ENCODE assay signal across 14 mouse cellular contexts in the genomic region with DNA sequence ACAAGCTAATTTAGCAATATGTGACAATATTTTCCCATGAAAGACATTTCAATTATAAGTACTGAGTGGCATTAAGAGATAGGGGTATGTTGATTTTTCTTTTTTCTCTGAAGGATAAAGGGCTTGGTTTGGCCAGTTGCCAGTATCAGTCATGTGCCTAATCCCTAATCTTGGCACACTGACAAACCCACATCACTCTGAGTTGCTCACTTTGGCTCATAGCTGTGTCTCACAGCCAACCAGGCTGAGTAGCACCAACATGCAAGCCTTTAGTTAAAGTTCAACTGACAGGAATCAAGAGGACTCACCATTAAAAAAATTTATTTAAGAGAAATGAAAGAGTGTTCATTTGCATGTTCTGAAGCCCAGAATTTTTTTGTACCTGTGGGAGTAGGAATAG.
A peak's percentile ranks its signal among the peaks of the same experiment; 100 is the strongest.
DNase-seq lines count a peak whose midpoint lies in the region; ATAC-seq lines count a peak whose summit lies in the region.
"Had no signal": no experiment of that assay in that cellular context is flagged by ENCODE, and none has a peak within 500 bp of the region (broad histone marks: within the 10 kb centered on the region; RNA-seq: fewer than 3 reads in every experiment).

No protein-coding gene starts in this region.

- DNase-seq in adrenal gland, adult 2 months: peak; percentile 2
- no peak for DNase-seq in adrenal gland, adult 8-10 months
- DNase-seq in kidney, adult 8-10 months: peak; percentile 2 to 4
- peak; percentile 1 for DNase-seq in 416B (ENCODE audit: low read depth)
- peak; percentile 81 for DNase-seq in forebrain, embryonic 14.5 days (ENCODE audit: low spot score)
- DNase-seq in urinary bladder, adult 18-20 months (ENCODE audit: low spot score in 2 of 2): no peak
- no peak for DNase-seq in right cerebral cortex, postnatal 36 days (ENCODE audit: low spot score in 2 of 2)
- DNase-seq: cerebellum, adult 9-10 months; gastrocnemius, adult 2 months; heart, adult 18-20 months; heart, postnatal 10 days had no signal

- no peak overlapping the region for H3K27ac ChIP-seq in kidney, embryonic 15.5 days
- H3K27ac ChIP-seq in forebrain, embryonic 14.5 days (ENCODE audit: low read depth, low read length): no peak overlapping the region
- H3K27ac ChIP-seq: gastrocnemius, adult 2 months; neural tube, embryonic 13.5 days had no signal

- no peaks in the 10 kb centered on the region for H3K36me3 ChIP-seq in kidney, embryonic 15.5 days
- H3K36me3 ChIP-seq in forebrain, embryonic 14.5 days (ENCODE audit: control insufficient read depth, insufficient read depth, low read length): no peaks in the 10 kb centered on the region
- H3K36me3 ChIP-seq: neural tube, embryonic 13.5 days had no signal

- ATAC-seq in kidney, embryonic 15.5 days (replicated peaks; ENCODE audit: low FRiP score): no peak
- ATAC-seq in forebrain, embryonic 14.5 days: peak; percentile 89
- ATAC-seq: lung, postnatal 0 days had no signal

- H3K9me3 ChIP-seq in kidney, embryonic 15.5 days (replicated peaks): no peaks in the 10 kb centered on the region
- no peaks in the 10 kb centered on the region for H3K9me3 ChIP-seq in forebrain, embryonic 14.5 days (replicated peaks; ENCODE audit: control insufficient read depth, low read length)
- H3K9me3 ChIP-seq: neural tube, embryonic 13.5 days had no signal

- no peak overlapping the region for H3K4me2 ChIP-seq in kidney, embryonic 15.5 days
- H3K4me2 ChIP-seq in forebrain, embryonic 14.5 days (ENCODE audit: low read length): no peak overlapping the region
- H3K4me2 ChIP-seq: neural tube, embryonic 13.5 days had no signal

- no peaks in the 10 kb centered on the region for H3K4me1 ChIP-seq in kidney, embryonic 15.5 days
- H3K4me1 ChIP-seq in forebrain, embryonic 14.5 days (ENCODE audit: control insufficient read depth, insufficient read depth, low read length): no peaks in the 10 kb centered on the region
- H3K4me1 ChIP-seq: neural tube, embryonic 13.5 days had no signal

- H3K9ac ChIP-seq in kidney, embryonic 15.5 days: no peak overlapping the region
- H3K9ac ChIP-seq in forebrain, embryonic 14.5 days (ENCODE audit: low read length): no peak overlapping the region
- H3K9ac ChIP-seq: neural tube, embryonic 13.5 days had no signal

- no peaks in the 10 kb centered on the region for H3K27me3 ChIP-seq in kidney, embryonic 15.5 days
- H3K27me3 ChIP-seq in forebrain, embryonic 14.5 days (replicated peaks; ENCODE audit: control insufficient read depth, insufficient read depth, low read length): no peaks in the 10 kb centered on the region
- H3K27me3 ChIP-seq: neural tube, embryonic 13.5 days had no signal

- no peak overlapping the region for H3K4me3 ChIP-seq in kidney, embryonic 15.5 days (replicated peaks)
- H3K4me3 ChIP-seq in forebrain, embryonic 14.5 days (ENCODE audit: low read depth, low read length): no peak overlapping the region
- H3K4me3 ChIP-seq: gastrocnemius, adult 2 months; neural tube, embryonic 13.5 days had no signal

Comparison
In these comparisons a context has a peak if more than half of its experiments do, and no peak if none do; other contexts are left out.
1. DNase-seq: peak in adrenal gland, adult 2 months (single experiment), kidney, adult 8-10 months (2 of 2), 416B (single experiment) and forebrain, embryonic 14.5 days (single experiment); none in adrenal gland, adult 8-10 months (single experiment), urinary bladder, adult 18-20 months (0 of 2) and right cerebral cortex, postnatal 36 days (0 of 2).